Mouse (Mus musculus): ENCODE measurements at regions not wholly inside any gene's neighbourhood (a gene's known extent, or its start where the extent isn't known, plus 50 kb on each side); places are given as distances from the start of the nearest gene placed in this dataset.

- TF ChIP-seq CTCF (IDR thresholded peaks at IDR 0.05; ENCODE audit: low read depth) (no peak), EP300 (optimal IDR thresholded peaks at IDR 0.05) (no peak)
These were observed 134.3 kb downstream of the Pcsk1 start for GRCm38 (mm10) chr13:75223944-75224343.
